Mouse (Mus musculus) spleen, adult 2 months (tissue): Measurements from ENCODE around the gene Ctsj.

Experiments
- CTCF ChIP-seq: fragments of 200-500 bp; IDR thresholded peaks from 2 replicates; pipeline ENCODE4 v1.5.1; 2011; ENCODE audit warnings: mild to moderate bottlenecking, inconsistent platforms; ENCODE audit not compliant: insufficient read depth, insufficient read length, insufficient replicate concordance; ENCODE audit errors: extremely low read depth
- POLR2A ChIP-seq: fragments of 200-500 bp; IDR thresholded peaks from 2 replicates; pipeline ENCODE4 v1.6.1; 2011; ENCODE audit warnings: low read depth, low read length, inconsistent platforms

GRCm38 (mm10) chr13:61010171-61010570, 4.4 kb upstream of the Ctsj start:
- TF ChIP-seq POLR2A (no peak), CTCF (no peak)
